In the genomic region with DNA sequence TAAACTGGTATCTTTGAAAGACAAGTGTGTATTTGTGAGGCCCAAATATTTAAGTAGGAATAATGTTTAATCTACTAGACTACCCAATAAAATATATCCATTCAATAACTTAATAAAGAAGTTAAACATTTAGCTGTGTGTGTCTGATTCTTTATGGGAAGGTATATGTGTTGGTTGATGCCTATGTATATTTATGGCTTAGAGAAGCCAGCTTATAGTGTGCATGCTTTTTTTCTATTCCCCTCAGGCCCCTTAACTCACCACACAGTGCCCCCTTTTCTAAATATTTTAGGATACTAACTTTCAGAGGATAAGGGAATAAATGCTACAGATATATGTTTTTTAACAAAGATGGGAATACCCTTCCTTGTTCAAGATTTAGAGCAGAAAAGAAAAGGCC, we compare ENCODE assay signal across 23 mouse cellular contexts.
A peak's percentile ranks its signal among the peaks of the same experiment; 100 is the strongest.
DNase-seq lines count a peak whose midpoint lies in the region; ATAC-seq and TF ChIP-seq lines count a peak whose summit lies in the region.
"Had no signal": no experiment of that assay in that cellular context is flagged by ENCODE, and none has a peak within 500 bp of the region (broad histone marks: within the 10 kb centered on the region; RNA-seq: fewer than 3 reads in every experiment).

No protein-coding gene starts in this region.

- H3K36me3 ChIP-seq in hindbrain, embryonic 12.5 days: no peaks in the 10 kb centered on the region
- H3K36me3 ChIP-seq in hindbrain, embryonic 10.5 days: no peaks in the 10 kb centered on the region
- no peaks in the 10 kb centered on the region for H3K36me3 ChIP-seq in midbrain, embryonic 13.5 days
- no peaks in the 10 kb centered on the region for H3K36me3 ChIP-seq in midbrain, embryonic 15.5 days (replicated peaks)
- H3K36me3 ChIP-seq in neural tube, embryonic 13.5 days: no peaks in the 10 kb centered on the region
- H3K36me3 ChIP-seq: embryonic facial prominence, embryonic 10.5 days; embryonic facial prominence, embryonic 12.5 days; G1E had no signal

- peaks cover 8% of the 10 kb centered on the region for H3K4me1 ChIP-seq in hindbrain, embryonic 12.5 days
- H3K4me1 ChIP-seq in hindbrain, embryonic 10.5 days (replicated peaks): peaks cover 5% of the 10 kb centered on the region
- H3K4me1 ChIP-seq in midbrain, embryonic 13.5 days (replicated peaks): peaks cover 14% of the 10 kb centered on the region
- H3K4me1 ChIP-seq in midbrain, embryonic 15.5 days: peaks cover 7% of the 10 kb centered on the region; the same call in 1 of the 2 replicates
- peaks cover 5% of the 10 kb centered on the region for H3K4me1 ChIP-seq in neural tube, embryonic 13.5 days (replicated peaks)
- H3K4me1 ChIP-seq: embryonic facial prominence, embryonic 12.5 days had no signal

- no peak for DNase-seq in hindbrain, embryonic 10.5 days (ENCODE audit: low spot score)
- DNase-seq in layer of hippocampus, adult 2 months (ENCODE audit: low spot score in 2 of 2): no peak
- DNase-seq in layer of hippocampus, postnatal 14 days (ENCODE audit: low spot score in 2 of 2): no peak
- no peak for DNase-seq in neural tube, embryonic 10.5 days (ENCODE audit: extremely low spot score, low spot score)
- DNase-seq: adrenal gland, adult 8-10 months; adrenal gland, postnatal 14 days; adrenal gland, postnatal 36 days; B cell, adult 2 months; cerebellum, adult 11-12 months; cerebellum, adult 9-10 months; cerebellum, postnatal 10 days had no signal

- no peaks in the 10 kb centered on the region for H3K9me3 ChIP-seq in hindbrain, embryonic 12.5 days (replicated peaks)
- H3K9me3 ChIP-seq in hindbrain, embryonic 10.5 days: no peaks in the 10 kb centered on the region
- H3K9me3 ChIP-seq in midbrain, embryonic 13.5 days: no peaks in the 10 kb centered on the region
- H3K9me3 ChIP-seq in midbrain, embryonic 15.5 days: no peaks in the 10 kb centered on the region
- no peaks in the 10 kb centered on the region for H3K9me3 ChIP-seq in neural tube, embryonic 13.5 days
- H3K9me3 ChIP-seq: embryonic facial prominence, embryonic 10.5 days; embryonic facial prominence, embryonic 12.5 days; forebrain, embryonic 13.5 days; G1E had no signal

- ATAC-seq in hindbrain, embryonic 12.5 days (ENCODE audit: low FRiP score): peak; percentile 50; the same call in 1 of the 2 replicates
- ATAC-seq in midbrain, embryonic 13.5 days: peak; percentile 55; the same call in 1 of the 2 replicates
- no peak for ATAC-seq in midbrain, embryonic 15.5 days (replicated peaks)
- 0 out of 2 replicates have a peak, but pooled peaks have one; percentile 59 for ATAC-seq in neural tube, embryonic 13.5 days (ENCODE audit: low read depth)
- ATAC-seq: activated CD4-positive, CD25-positive, alpha-beta regulatory T cell, adult 4 months; CD4-positive, CD25-positive, alpha-beta regulatory T cell, adult 4 months; Patski had no signal

- TF ChIP-seq CTCF in layer of hippocampus, adult 2 months (conservative IDR thresholded peaks at IDR 0.05): no peak

- H3K4me2 ChIP-seq in hindbrain, embryonic 12.5 days (replicated peaks): no peak overlapping the region
- H3K4me2 ChIP-seq in midbrain, embryonic 13.5 days (replicated peaks): no peak overlapping the region
- no peak overlapping the region for H3K4me2 ChIP-seq in midbrain, embryonic 15.5 days
- no peak overlapping the region for H3K4me2 ChIP-seq in neural tube, embryonic 13.5 days
- H3K4me2 ChIP-seq: embryonic facial prominence, embryonic 12.5 days; forebrain, embryonic 13.5 days had no signal

- no peaks in the 10 kb centered on the region; the same call in 1 of the 2 replicates for H3K27me3 ChIP-seq in hindbrain, embryonic 12.5 days
- no peaks in the 10 kb centered on the region for H3K27me3 ChIP-seq in hindbrain, embryonic 10.5 days (ENCODE audit: insufficient read depth, poor library complexity, severe bottlenecking)
- no peaks in the 10 kb centered on the region for H3K27me3 ChIP-seq in midbrain, embryonic 13.5 days
- no peaks in the 10 kb centered on the region for H3K27me3 ChIP-seq in midbrain, embryonic 15.5 days (replicated peaks)
- no peaks in the 10 kb centered on the region for H3K27me3 ChIP-seq in neural tube, embryonic 13.5 days
- H3K27me3 ChIP-seq: CH12.LX; embryonic facial prominence, embryonic 12.5 days; forebrain, embryonic 13.5 days; Patski had no signal

- no peak overlapping the region for H3K9ac ChIP-seq in hindbrain, embryonic 12.5 days
- no peak overlapping the region for H3K9ac ChIP-seq in midbrain, embryonic 13.5 days (replicated peaks)
- no peak overlapping the region for H3K9ac ChIP-seq in midbrain, embryonic 15.5 days
- H3K9ac ChIP-seq in neural tube, embryonic 13.5 days: no peak overlapping the region
- H3K9ac ChIP-seq: embryonic facial prominence, embryonic 12.5 days; forebrain, embryonic 13.5 days had no signal

- no peak overlapping the region for H3K4me3 ChIP-seq in hindbrain, embryonic 12.5 days
- H3K4me3 ChIP-seq in hindbrain, embryonic 10.5 days: no peak overlapping the region
- no peak overlapping the region for H3K4me3 ChIP-seq in layer of hippocampus, adult 2 months
- H3K4me3 ChIP-seq in midbrain, embryonic 13.5 days (replicated peaks): no peak overlapping the region
- H3K4me3 ChIP-seq in midbrain, embryonic 15.5 days: no peak overlapping the region
- no peak overlapping the region for H3K4me3 ChIP-seq in neural tube, embryonic 13.5 days
- H3K4me3 ChIP-seq: embryonic facial prominence, embryonic 10.5 days; embryonic facial prominence, embryonic 12.5 days; forebrain, embryonic 13.5 days had no signal

- no peak overlapping the region; the same call in 1 of the 2 replicates for H3K27ac ChIP-seq in hindbrain, embryonic 12.5 days
- H3K27ac ChIP-seq in hindbrain, embryonic 10.5 days: no peak overlapping the region
- peak overlapping the region; percentile 2; the same call in 1 of the 2 replicates for H3K27ac ChIP-seq in layer of hippocampus, adult 2 months
- H3K27ac ChIP-seq in midbrain, embryonic 13.5 days: no peak overlapping the region
- no peak overlapping the region for H3K27ac ChIP-seq in midbrain, embryonic 15.5 days
- peak overlapping the region; percentile 71; the same call in 1 of the 2 replicates for H3K27ac ChIP-seq in neural tube, embryonic 13.5 days (replicated peaks)
- H3K27ac ChIP-seq: embryonic facial prominence, embryonic 10.5 days; embryonic facial prominence, embryonic 12.5 days; forebrain, embryonic 13.5 days had no signal

Comparison
In these comparisons a context has a peak if more than half of its experiments do, and no peak if none do; other contexts are left out.
1. H3K27ac ChIP-seq: peak in layer of hippocampus, adult 2 months (single experiment) and neural tube, embryonic 13.5 days (single experiment); none in hindbrain, embryonic 12.5 days (single experiment), hindbrain, embryonic 10.5 days (single experiment), midbrain, embryonic 13.5 days (single experiment) and midbrain, embryonic 15.5 days (single experiment).